Mouse (Mus musculus): ENCODE measurements at regions not wholly inside any gene's neighbourhood (a gene's known extent, or its start where the extent isn't known, plus 50 kb on each side); places are given as distances from the start of the nearest gene placed in this dataset.

DNA sequence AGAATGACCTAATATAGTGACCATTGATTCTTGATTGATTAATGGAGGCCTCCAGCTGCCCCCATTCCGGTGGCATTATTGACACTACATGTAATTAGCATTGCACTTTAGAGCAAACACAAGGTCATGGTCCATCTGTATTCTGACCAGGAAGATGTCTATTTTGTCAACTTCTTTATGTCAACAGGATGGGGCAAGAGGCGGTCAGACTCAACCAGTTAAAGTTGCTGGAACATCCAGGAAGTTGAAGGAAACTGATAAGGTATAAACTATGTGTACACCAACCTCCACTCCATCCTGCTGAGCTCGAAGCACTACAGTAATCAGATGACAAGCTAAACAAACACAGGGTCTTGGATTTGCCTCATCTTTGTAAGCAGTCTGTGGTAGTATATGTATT lies 130.1 kb upstream of the Gm15217 start:
- Histone ChIP-seq H3K9ac (ENCODE audit: low read depth, low read length, severe bottlenecking) (no peak overlapping the region), H3K9me3 (ENCODE audit: control insufficient read depth, low read length) (no peaks in the 10 kb centered on the region), H3K4me1 (ENCODE audit: control insufficient read depth, insufficient read depth, low read length) (peaks cover 11% of the 10 kb centered on the region), H3K27me3 (ENCODE audit: control insufficient read depth, insufficient read depth, low read length) (no peaks in the 10 kb centered on the region), H3K36me3 (ENCODE audit: control insufficient read depth, insufficient read depth, low read length) (no peaks in the 10 kb centered on the region), H3K27ac (replicated peaks; ENCODE audit: low read depth, low read length) (no peak overlapping the region), H3K4me2 (replicated peaks; ENCODE audit: low read depth, low read length, severe bottlenecking) (no peak overlapping the region), H3K4me3 (replicated peaks; ENCODE audit: low read length) (no peak overlapping the region)
- WGBS, result 80% methylated on average over 3 of the region's 3 CpGs
- ATAC-seq (ENCODE audit: low FRiP score, low read depth), result no peak
- DNase-seq (ENCODE audit: low spot score), result no peak
- no peak for TF ChIP-seq POLR2A (IDR thresholded peaks at IDR 0.05; ENCODE audit: borderline replicate concordance, extremely low read depth, insufficient read depth, insufficient read length)

DNA sequence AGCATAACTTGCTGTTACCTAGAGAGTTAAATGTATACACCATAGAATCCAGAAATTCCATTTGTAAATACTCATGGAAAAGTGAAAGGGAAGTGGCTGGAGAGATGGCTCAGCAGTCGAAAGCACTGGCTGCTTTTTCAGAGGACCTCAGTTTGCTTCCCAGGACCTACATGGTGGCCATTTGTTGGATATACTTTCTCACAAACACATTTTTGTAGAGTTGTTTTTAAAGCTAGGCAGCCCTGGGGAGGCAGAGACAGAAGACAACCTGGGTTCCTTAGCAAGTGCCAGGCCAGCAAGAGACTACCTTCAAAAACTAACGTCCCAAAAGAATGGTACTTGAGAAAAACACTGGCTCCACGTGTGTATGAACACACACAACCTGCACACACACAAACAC lies 124.0 kb upstream of the Gm15217 start:
- Histone ChIP-seq H3K27me3 (ENCODE audit: control insufficient read depth, insufficient read depth, low read length) (no peaks in the 10 kb centered on the region), H3K36me3 (ENCODE audit: control insufficient read depth, insufficient read depth, low read length) (no peaks in the 10 kb centered on the region), H3K9ac (ENCODE audit: low read depth, low read length, severe bottlenecking) (no peak overlapping the region), H3K9me3 (ENCODE audit: control insufficient read depth, low read length) (no peaks in the 10 kb centered on the region), H3K4me2 (replicated peaks; ENCODE audit: low read depth, low read length, severe bottlenecking) (no peak overlapping the region), H3K4me3 (replicated peaks; ENCODE audit: low read length) (no peak overlapping the region), H3K27ac (replicated peaks; ENCODE audit: low read depth, low read length) (no peak overlapping the region), H3K4me1 (ENCODE audit: control insufficient read depth, insufficient read depth, low read length) (no peaks in the 10 kb centered on the region)
- TF ChIP-seq POLR2A (IDR thresholded peaks at IDR 0.05; ENCODE audit: borderline replicate concordance, extremely low read depth, insufficient read depth, insufficient read length), result no peak
- 56% methylated on average over 3 of the region's 3 CpGs for WGBS
- ATAC-seq (ENCODE audit: low FRiP score, low read depth) (no peak), DNase-seq (ENCODE audit: low spot score) (no peak)

DNA sequence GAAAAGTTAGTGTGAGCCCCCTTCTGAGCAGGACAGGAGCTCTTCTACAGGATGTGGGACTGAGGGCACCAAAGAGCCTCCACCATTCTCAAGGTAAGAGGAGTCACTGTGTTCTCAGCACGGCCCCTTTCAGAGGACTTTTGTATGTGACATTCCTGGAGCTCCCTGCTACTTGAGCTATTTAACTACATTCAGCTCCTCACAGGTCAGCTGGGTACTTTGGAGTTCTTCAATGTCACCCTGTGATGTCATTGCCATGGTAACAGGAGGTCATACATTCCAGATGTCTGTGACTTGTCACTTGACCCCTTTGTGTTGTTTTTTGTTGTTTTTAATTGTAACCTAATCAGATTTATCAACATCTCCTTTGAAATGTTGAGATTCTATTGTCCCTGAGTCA lies 122.9 kb upstream of the Gm15217 start:
- Histone ChIP-seq H3K9me3 (ENCODE audit: control insufficient read depth, low read length) (no peaks in the 10 kb centered on the region), H3K36me3 (ENCODE audit: control insufficient read depth, insufficient read depth, low read length) (no peaks in the 10 kb centered on the region), H3K4me2 (replicated peaks; ENCODE audit: low read depth, low read length, severe bottlenecking) (no peak overlapping the region), H3K27me3 (ENCODE audit: control insufficient read depth, insufficient read depth, low read length) (no peaks in the 10 kb centered on the region), H3K9ac (ENCODE audit: low read depth, low read length, severe bottlenecking) (no peak overlapping the region), H3K27ac (replicated peaks; ENCODE audit: low read depth, low read length) (no peak overlapping the region), H3K4me3 (replicated peaks; ENCODE audit: low read length) (no peak overlapping the region), H3K4me1 (ENCODE audit: control insufficient read depth, insufficient read depth, low read length) (no peaks in the 10 kb centered on the region)
- DNase-seq (ENCODE audit: low spot score), result no peak
- no peak for TF ChIP-seq POLR2A (IDR thresholded peaks at IDR 0.05; ENCODE audit: borderline replicate concordance, extremely low read depth, insufficient read depth, insufficient read length)
- 15% methylated on average over 1 of the region's 1 CpGs for WGBS
- no peak for ATAC-seq (ENCODE audit: low FRiP score, low read depth)

DNA sequence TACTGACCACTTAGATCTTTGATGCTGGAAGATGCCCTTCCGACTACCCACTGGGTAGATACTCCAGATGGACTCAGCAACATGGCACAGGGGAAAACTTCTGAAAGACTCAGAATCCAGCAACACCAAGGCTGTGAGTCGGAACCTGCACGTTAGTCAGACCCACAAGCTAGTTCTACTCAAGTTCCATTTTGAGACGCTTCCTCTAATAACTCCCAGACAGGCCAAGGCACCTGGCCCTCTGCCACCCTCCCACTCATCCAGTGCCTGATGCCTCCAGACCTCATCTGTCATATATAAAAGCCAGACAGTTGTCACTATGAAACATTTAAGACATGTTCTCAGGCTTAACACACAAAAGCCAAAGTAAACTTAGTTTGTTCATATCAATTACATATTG lies 121.9 kb upstream of the Gm15217 start:
- WGBS, result 59% methylated on average over 4 of the region's 4 CpGs
- Histone ChIP-seq H3K4me3 (replicated peaks; ENCODE audit: low read length) (no peak overlapping the region), H3K9me3 (ENCODE audit: control insufficient read depth, low read length) (no peaks in the 10 kb centered on the region), H3K36me3 (ENCODE audit: control insufficient read depth, insufficient read depth, low read length) (no peaks in the 10 kb centered on the region), H3K4me1 (ENCODE audit: control insufficient read depth, insufficient read depth, low read length) (no peaks in the 10 kb centered on the region), H3K27ac (replicated peaks; ENCODE audit: low read depth, low read length) (no peak overlapping the region), H3K9ac (ENCODE audit: low read depth, low read length, severe bottlenecking) (no peak overlapping the region), H3K4me2 (replicated peaks; ENCODE audit: low read depth, low read length, severe bottlenecking) (no peak overlapping the region), H3K27me3 (ENCODE audit: control insufficient read depth, insufficient read depth, low read length) (no peaks in the 10 kb centered on the region)
- no peak for ATAC-seq (ENCODE audit: low FRiP score, low read depth)
- no peak for TF ChIP-seq POLR2A (IDR thresholded peaks at IDR 0.05; ENCODE audit: borderline replicate concordance, extremely low read depth, insufficient read depth, insufficient read length)
- no peak for DNase-seq (ENCODE audit: low spot score)

DNA sequence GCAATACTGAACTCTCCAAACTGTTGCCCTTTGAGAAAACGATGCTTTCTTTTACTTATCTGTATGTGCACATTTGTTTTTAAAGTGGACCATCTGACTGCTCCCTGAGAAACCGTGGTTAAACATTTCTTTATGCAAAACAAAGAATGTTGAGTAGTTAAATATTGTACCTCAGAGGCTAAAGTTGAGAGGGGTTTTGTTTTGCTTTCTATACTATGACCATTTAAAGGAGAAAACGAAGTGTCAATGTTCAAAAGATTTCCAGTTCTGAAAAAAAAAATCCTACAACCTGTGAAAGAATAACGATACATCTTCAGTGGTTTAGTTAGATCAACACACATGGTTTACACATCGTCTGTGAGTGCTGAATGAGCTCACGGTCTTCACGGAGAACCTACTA lies 120.7 kb upstream of the Gm15217 start:
- H3K4me2 ChIP-seq (replicated peaks; ENCODE audit: low read depth, low read length, severe bottlenecking), result no peak overlapping the region
- no peak for TF ChIP-seq POLR2A (IDR thresholded peaks at IDR 0.05; ENCODE audit: borderline replicate concordance, extremely low read depth, insufficient read depth, insufficient read length)
- H3K4me1 ChIP-seq (ENCODE audit: control insufficient read depth, insufficient read depth, low read length), result no peaks in the 10 kb centered on the region
- no peaks in the 10 kb centered on the region for H3K36me3 ChIP-seq (ENCODE audit: control insufficient read depth, insufficient read depth, low read length)
- H3K27ac ChIP-seq (replicated peaks; ENCODE audit: low read depth, low read length), result no peak overlapping the region
- 77% methylated on average over 7 of the region's 7 CpGs for WGBS
- no peak overlapping the region for H3K4me3 ChIP-seq (replicated peaks; ENCODE audit: low read length)
- no peaks in the 10 kb centered on the region for H3K27me3 ChIP-seq (ENCODE audit: control insufficient read depth, insufficient read depth, low read length)
- no peak overlapping the region for H3K9ac ChIP-seq (ENCODE audit: low read depth, low read length, severe bottlenecking)
- ATAC-seq (ENCODE audit: low FRiP score, low read depth) (no peak), DNase-seq (ENCODE audit: low spot score) (no peak)
- H3K9me3 ChIP-seq (ENCODE audit: control insufficient read depth, low read length), result no peaks in the 10 kb centered on the region

Measured in limb, embryonic 14.5 days (tissue).